Mouse (Mus musculus) kidney, embryonic 16.5 days (tissue): ENCODE results near the gene Becn1. TPM values are rescaled to one million over a fixed set of nuclear protein-coding genes. Genes with fewer than 3 reads are reported as not detected.

ENCODE experiments used
- ATAC-seq: fragments of 200-750 bp; cut with Nextera tagmentation; 2 replicates; pipeline ENCODE4 v1.8.0; 2017; ENCODE audit warnings: moderate TSS enrichment; ENCODE audit not compliant: low FRiP score, low TSS enrichment
- H3K27ac ChIP-seq: fragments of 300-500 bp; sonication (generic); 2 replicates; pipeline ENCODE4 v1.5.1; 2014; ENCODE audit warnings: low read length
- H3K27me3 ChIP-seq: fragments of 300-500 bp; sonication (generic); 2 replicates; pipeline ENCODE4 v1.6.1; 2014; ENCODE audit warnings: low read length, control low read depth, mixed read lengths; ENCODE audit not compliant: insufficient read depth
- H3K36me3 ChIP-seq: fragments of 300-500 bp; sonication (generic); 2 replicates; pipeline ENCODE4 v1.6.1; 2014; ENCODE audit warnings: low read length, control low read depth, mixed read lengths; ENCODE audit not compliant: insufficient read depth
- H3K4me1 ChIP-seq: fragments of 300-500 bp; sonication (generic); 2 replicates; pipeline ENCODE4 v1.6.1; 2014; ENCODE audit warnings: low read length, control low read depth, mixed read lengths; ENCODE audit not compliant: insufficient read depth
- H3K4me2 ChIP-seq: fragments of 300-500 bp; sonication (generic); replicated peaks from 2 replicates; pipeline ENCODE4 v1.6.1; 2014; ENCODE audit warnings: low read depth, low read length
- H3K4me3 ChIP-seq: fragments of 300-500 bp; sonication (generic); 2 replicates; pipeline ENCODE4 v1.5.1; 2014; ENCODE audit warnings: mild to moderate bottlenecking, low read length
- H3K9ac ChIP-seq: fragments of 300-500 bp; sonication (generic); replicated peaks from 2 replicates; pipeline ENCODE4 v1.6.1; 2014; ENCODE audit warnings: low read length
- H3K9me3 ChIP-seq: fragments of 300-500 bp; sonication (generic); 2 replicates; pipeline ENCODE4 v1.6.1; 2016; ENCODE audit warnings: low read length, control low read depth
- WGBS: fragments of 180-500 bp; shearing (Covaris S2); extraction: QIAGEN DNeasy Blood & Tissue Kit; methylation state at CpG from one replicate; pipeline ENCODE4 v1.1.7; 2014; 5-methylcytosine and 5-hydroxymethylcytosine counted together
- polyA plus RNA-seq: library from polyadenylated mRNA; unstranded; fragments of >200 nt; fragmentation: Nextera tagmentation; extraction: Ambion mirVana; gene quantifications from 2 replicates; pipeline ENCODE4 v1.2.1, GENCODE M21; 2015

The Becn1 gene
- polyA plus RNA-seq, 1 experiment from 2014 or later = 188 TPM

- H3K27ac ChIP-seq = peak overlapping the region; percentile 78
- H3K4me2 ChIP-seq = peak overlapping the region; percentile 94
- H3K9me3 ChIP-seq = no peaks in the 10 kb centered on the region
- under 1% methylated on average over 17 of the region's 17 CpGs for WGBS
- H3K4me3 ChIP-seq = peak overlapping the region; percentile 94
- H3K27me3 ChIP-seq = no peaks in the 10 kb centered on the region
- peak; percentile 76 for ATAC-seq
- H3K9ac ChIP-seq = peak overlapping the region; percentile 90
- peaks cover 16% of the 10 kb centered on the region for H3K4me1 ChIP-seq
- peaks cover 31% of the 10 kb centered on the region for H3K36me3 ChIP-seq
Measured at GRCm38 (mm10) chr11:101316501-101316917, 14.4 kb upstream of the Becn1 start.

- ATAC-seq = peak; percentile 91
- H3K36me3 ChIP-seq = peaks cover 25% of the 10 kb centered on the region
- peak within 1 kb of the TSS; percentile 94 for H3K4me3 ChIP-seq
- WGBS = under 1% methylated on average over 62 of the region's 62 CpGs
- H3K4me1 ChIP-seq = peaks cover 16% of the 10 kb centered on the region
- H3K27ac ChIP-seq = peak within 1 kb of the TSS; percentile 78
- peak within 1 kb of the TSS; percentile 94 for H3K4me2 ChIP-seq
- peak within 1 kb of the TSS; percentile 90 for H3K9ac ChIP-seq
- H3K27me3 ChIP-seq = no peaks in the 10 kb centered on the region
- H3K9me3 ChIP-seq = no peaks in the 10 kb centered on the region
Measured at GRCm38 (mm10) chr11:101315665-101316500, 13.8 kb upstream of the Becn1 start, which contains the start of gene Psme3. Gene Psme3, plus strand, starts transcription at chr11:101316213.

- H3K27me3 ChIP-seq = no peaks in the 10 kb centered on the region
- H3K4me2 ChIP-seq = peak overlapping the region; percentile 94
- peak overlapping the region; percentile 94 for H3K4me3 ChIP-seq
- ATAC-seq = no peak
- peak overlapping the region; percentile 90 for H3K9ac ChIP-seq
- H3K36me3 ChIP-seq = peaks cover 18% of the 10 kb centered on the region
- H3K9me3 ChIP-seq = no peaks in the 10 kb centered on the region
- peaks cover 16% of the 10 kb centered on the region for H3K4me1 ChIP-seq
- WGBS = 85% methylated on average over 8 of the region's 8 CpGs
- peak overlapping the region; percentile 78; the same call in 1 of the 2 replicates for H3K27ac ChIP-seq
Measured at GRCm38 (mm10) chr11:101315082-101315650, 13.1 kb upstream of the Becn1 start.

GRCm38 (mm10) chr11:101314567-101314966 is 12.5 kb upstream of the Becn1 start:
- Histone ChIP-seq H3K4me1 (peaks cover 16% of the 10 kb centered on the region), H3K4me2 (no peak overlapping the region), H3K27me3 (no peaks in the 10 kb centered on the region), H3K9me3 (no peaks in the 10 kb centered on the region), H3K9ac (no peak overlapping the region), H3K27ac (no peak overlapping the region), H3K36me3 (peaks cover 12% of the 10 kb centered on the region), H3K4me3 (no peak overlapping the region)
- WGBS = 97% methylated on average over 1 of the region's 1 CpGs
- ATAC-seq = no peak

GRCm38 (mm10) chr11:101312150-101312549 is 10.1 kb upstream of the Becn1 start:
- Histone ChIP-seq H3K36me3 (no peaks in the 10 kb centered on the region), H3K9ac (no peak overlapping the region), H3K4me2 (no peak overlapping the region), H3K9me3 (no peaks in the 10 kb centered on the region), H3K4me1 (peaks cover 6% of the 10 kb centered on the region), H3K27ac (no peak overlapping the region), H3K27me3 (no peaks in the 10 kb centered on the region), H3K4me3 (no peak overlapping the region)
- no peak for ATAC-seq
- WGBS = 51% methylated on average over 3 of the region's 3 CpGs

- Histone ChIP-seq H3K4me1 (no peaks in the 10 kb centered on the region), H3K27ac (no peak overlapping the region), H3K4me3 (no peak overlapping the region), H3K36me3 (no peaks in the 10 kb centered on the region), H3K9me3 (no peaks in the 10 kb centered on the region), H3K27me3 (no peaks in the 10 kb centered on the region), H3K9ac (no peak overlapping the region), H3K4me2 (no peak overlapping the region)
- WGBS = 86% methylated on average over 3 of the region's 3 CpGs
- ATAC-seq = no peak
Measured at GRCm38 (mm10) chr11:101311083-101311482, 9.0 kb upstream of the Becn1 start.

GRCm38 (mm10) chr11:101307744-101308143 is 5.7 kb upstream of the Becn1 start:
- no peak for ATAC-seq
- H3K4me1 ChIP-seq = no peaks in the 10 kb centered on the region
- no peak overlapping the region for H3K9ac ChIP-seq
- H3K4me3 ChIP-seq = no peak overlapping the region
- WGBS = 46% methylated on average over 5 of the region's 5 CpGs
- no peak overlapping the region for H3K4me2 ChIP-seq
- H3K9me3 ChIP-seq = no peaks in the 10 kb centered on the region
- no peak overlapping the region for H3K27ac ChIP-seq
- H3K36me3 ChIP-seq = no peaks in the 10 kb centered on the region
- H3K27me3 ChIP-seq = no peaks in the 10 kb centered on the region

GRCm38 (mm10) chr11:101301299-101302003 is 635 bp downstream of the Becn1 start:
- H3K9me3 ChIP-seq = no peaks in the 10 kb centered on the region
- WGBS = 12% methylated on average over 26 of the region's 26 CpGs
- H3K4me3 ChIP-seq = peak overlapping the region; percentile 76

GRCm38 (mm10) chr11:101300881-101301280 is 1.2 kb downstream of the Becn1 start:
- H3K9ac ChIP-seq = peak overlapping the region; percentile 82
- H3K27ac ChIP-seq = no peak overlapping the region
- peaks cover 12% of the 10 kb centered on the region; the same call in 1 of the 2 replicates for H3K36me3 ChIP-seq
- ATAC-seq = no peak
- no peaks in the 10 kb centered on the region for H3K27me3 ChIP-seq
- no peaks in the 10 kb centered on the region for H3K9me3 ChIP-seq
- peak overlapping the region; percentile 76 for H3K4me3 ChIP-seq
- whole genome bisulfite sequencing = 71% methylated on average over 7 of the region's 7 CpGs
- peaks cover 11% of the 10 kb centered on the region for H3K4me1 ChIP-seq
- peak overlapping the region; percentile 97 for H3K4me2 ChIP-seq

More at GRCm38 (mm10) chr11:101301299-101302003, 635 bp downstream of the Becn1 start:
- Histone ChIP-seq H3K27ac (peak overlapping the region; percentile 32; the same call in 1 of the 2 replicates), H3K4me2 (peak overlapping the region; percentile 97), H3K9ac (peak overlapping the region; percentile 82), H3K36me3 (peaks cover 12% of the 10 kb centered on the region; the same call in 1 of the 2 replicates), H3K4me1 (peaks cover 11% of the 10 kb centered on the region), H3K27me3 (no peaks in the 10 kb centered on the region)
- peak; percentile 55 for ATAC-seq
